Mouse (Mus musculus): ENCODE results near the gene F2r.

The F2r gene

GRCm38 (mm10) chr13:95595411-95595810 lies 22.9 kb downstream of the F2r start:
- DNase-seq (ENCODE audit: low read depth, low spot score) = no peak

GRCm38 (mm10) chr13:95592860-95593259 lies 25.4 kb downstream of the F2r start:
- DNase-seq (ENCODE audit: low read depth, low spot score) = no peak

- no peak for DNase-seq (ENCODE audit: low read depth, low spot score)
Measured at GRCm38 (mm10) chr13:95591606-95592005, 26.7 kb downstream of the F2r start.

- DNase-seq (ENCODE audit: low read depth, low spot score) = no peak
Measured at GRCm38 (mm10) chr13:95587628-95588027, 30.7 kb downstream of the F2r start.

GRCm38 (mm10) chr13:95584898-95585297 lies 33.4 kb downstream of the F2r start:
- DNase-seq (ENCODE audit: low read depth, low spot score) = no peak

- DNase-seq (ENCODE audit: low read depth, low spot score) = no peak
Measured at GRCm38 (mm10) chr13:95583237-95584189, 34.8 kb downstream of the F2r start.

- DNase-seq (ENCODE audit: low read depth, low spot score) = no peak
Measured at GRCm38 (mm10) chr13:95581850-95582249, 36.4 kb downstream of the F2r start.

GRCm38 (mm10) chr13:95578016-95578697 lies 40.1 kb downstream of the F2r start:
- no peak for DNase-seq (ENCODE audit: low read depth, low spot score)

- DNase-seq (ENCODE audit: low read depth, low spot score) = no peak
Measured at GRCm38 (mm10) chr13:95570877-95571276, 47.4 kb downstream of the F2r start.

GRCm38 (mm10) chr13:95569326-95569725 lies 49.0 kb downstream of the F2r start:
- no peak for DNase-seq (ENCODE audit: low read depth, low spot score)

- DNase-seq (ENCODE audit: low read depth, low spot score) = no peak
Measured at GRCm38 (mm10) chr13:95568336-95568735, 50.0 kb downstream of the F2r start.

GRCm38 (mm10) chr13:95566841-95567551 lies 51.3 kb downstream of the F2r start:
- DNase-seq (ENCODE audit: low read depth, low spot score) = no peak

GRCm38 (mm10) chr13:95563693-95564092 lies 54.6 kb downstream of the F2r start:
- DNase-seq (ENCODE audit: low read depth, low spot score) = peak; percentile 62

GRCm38 (mm10) chr13:95563066-95563610 lies 55.1 kb downstream of the F2r start:
- no peak for DNase-seq (ENCODE audit: low read depth, low spot score)

- no peak for DNase-seq (ENCODE audit: low read depth, low spot score)
Measured at GRCm38 (mm10) chr13:95557326-95557725, 61.0 kb downstream of the F2r start.

GRCm38 (mm10) chr13:95553885-95554492 lies 64.3 kb downstream of the F2r start:
- no peak for DNase-seq (ENCODE audit: low read depth, low spot score)
